Mouse (Mus musculus) bone marrow, adult 2 months (tissue): Measurements from ENCODE around the gene Hs3st6.

Experiments
- CTCF ChIP-seq: fragments of 200-500 bp; IDR thresholded peaks from 2 replicates; pipeline ENCODE4 v1.5.1; 2011; ENCODE audit warnings: low read length, control low read depth; ENCODE audit not compliant: control insufficient read depth, insufficient read depth
- POLR2A ChIP-seq: fragments of 200-500 bp; IDR thresholded peaks from 2 replicates; pipeline ENCODE4 v1.6.1; 2011; ENCODE audit warnings: low read depth, mild to moderate bottlenecking, control low read depth, low read length, borderline replicate concordance; ENCODE audit not compliant: control insufficient read depth

DNA sequence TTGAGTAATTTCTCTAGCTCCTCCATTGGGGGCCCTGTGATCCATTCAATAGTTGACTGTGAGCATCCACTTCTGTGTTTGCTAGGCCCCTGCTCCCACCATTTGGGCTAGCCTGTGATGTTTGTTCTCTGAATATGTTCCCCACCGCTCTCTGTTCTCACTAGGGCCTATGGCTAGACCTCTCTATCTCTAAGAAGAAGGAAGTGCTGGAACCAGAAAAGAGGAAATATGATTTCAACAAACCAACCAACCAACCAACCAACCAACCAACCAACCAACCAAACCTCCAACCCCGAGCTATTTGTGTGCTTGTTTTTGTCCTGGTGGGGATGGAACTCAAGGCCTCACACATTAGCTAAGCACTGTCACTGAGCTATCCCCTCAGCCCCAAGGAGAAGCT is 28.0 kb downstream of the Hs3st6 start:
- TF ChIP-seq CTCF (no peak), POLR2A (no peak)
